Mouse (Mus musculus) lung, embryonic 14.5 days (tissue): ENCODE measurements around the gene Lefty2. TPM values are rescaled to one million over a fixed set of nuclear protein-coding genes. Genes with fewer than 3 reads are reported as not detected.
A peak's percentile ranks its signal among the peaks of the same experiment; 100 is the strongest.

Experiments
- ATAC-seq: fragments of 200-750 bp; cut with Nextera tagmentation; 2 replicates; pipeline ENCODE4 v1.8.0; 2017; ENCODE audit warnings: mild to moderate bottlenecking, moderate TSS enrichment, moderate library complexity; ENCODE audit not compliant: insufficient read depth
- DNase-seq: peaks from one replicate; pipeline ENCODE4 v3.0.0-alpha.2; 2015
- H3K27ac ChIP-seq: fragments of 300-500 bp; sonication (generic); 2 replicates; pipeline ENCODE4 v1.5.1; 2014; ENCODE audit warnings: low read depth, mild to moderate bottlenecking, moderate library complexity
- H3K27me3 ChIP-seq: fragments of 300-500 bp; sonication (generic); 2 replicates; pipeline ENCODE4 v1.6.1; 2014; ENCODE audit warnings: low read length, control low read depth; ENCODE audit not compliant: insufficient read depth
- H3K36me3 ChIP-seq: fragments of 300-500 bp; sonication (generic); 2 replicates; pipeline ENCODE4 v1.6.1; 2014; ENCODE audit warnings: control low read depth; ENCODE audit not compliant: insufficient read depth
- H3K4me1 ChIP-seq: fragments of 300-500 bp; sonication (generic); 2 replicates; pipeline ENCODE4 v1.6.1; 2014; ENCODE audit warnings: antibody characterized with exemption, control low read depth; ENCODE audit not compliant: insufficient read depth
- H3K4me2 ChIP-seq: fragments of 300-500 bp; sonication (generic); 2 replicates; pipeline ENCODE4 v1.6.1; 2014; ENCODE audit warnings: mild to moderate bottlenecking
- H3K4me3 ChIP-seq: fragments of 300-500 bp; sonication (generic); 2 replicates; pipeline ENCODE4 v1.5.1; 2014; ENCODE audit warnings: low read depth, low read length
- H3K9ac ChIP-seq: fragments of 300-500 bp; sonication (generic); 2 replicates; pipeline ENCODE4 v1.6.1; 2014
- H3K9me3 ChIP-seq: fragments of 300-500 bp; sonication (generic); 2 replicates; pipeline ENCODE4 v1.6.1; 2016; ENCODE audit warnings: low read depth, low read length, control low read depth
- CTCF ChIP-seq: IDR thresholded peaks from 2 replicates; pipeline ENCODE4 v1.5.1; 2016; ENCODE audit warnings: antibody characterized with exemption, low read depth
- WGBS: fragments of 180-500 bp; shearing (Covaris S2); extraction: QIAGEN DNeasy Blood & Tissue Kit; methylation state at CpG from one replicate; pipeline ENCODE4 v1.1.7; 2014; 5-methylcytosine and 5-hydroxymethylcytosine counted together
- polyA plus RNA-seq: library from polyadenylated mRNA; unstranded; fragments of >200 nt; fragmentation: Nextera tagmentation; extraction: Ambion mirVana; gene quantifications from 2 replicates; pipeline ENCODE4 v1.2.1, GENCODE M21; 2014

Lefty2 gene
- polyA plus RNA-seq, 1 experiment from 2014 or later = not detected

- Histone ChIP-seq H3K4me3 (no peak overlapping the region), H3K9me3 (no peaks in the 10 kb centered on the region), H3K4me2 (no peak overlapping the region), H3K36me3 (peaks cover 34% of the 10 kb centered on the region), H3K27ac (no peak overlapping the region), H3K4me1 (peaks cover 5% of the 10 kb centered on the region; the same call in 1 of the 2 replicates), H3K9ac (no peak overlapping the region), H3K27me3 (no peaks in the 10 kb centered on the region)
- TF ChIP-seq CTCF = no peak
- 90% methylated on average over 24 of the region's 24 CpGs for WGBS
- DNase-seq (no peak), ATAC-seq (no peak)
Observed at GRCm38 (mm10) chr1:180906461-180907147, 13.7 kb downstream of the Lefty2 start.

DNA sequence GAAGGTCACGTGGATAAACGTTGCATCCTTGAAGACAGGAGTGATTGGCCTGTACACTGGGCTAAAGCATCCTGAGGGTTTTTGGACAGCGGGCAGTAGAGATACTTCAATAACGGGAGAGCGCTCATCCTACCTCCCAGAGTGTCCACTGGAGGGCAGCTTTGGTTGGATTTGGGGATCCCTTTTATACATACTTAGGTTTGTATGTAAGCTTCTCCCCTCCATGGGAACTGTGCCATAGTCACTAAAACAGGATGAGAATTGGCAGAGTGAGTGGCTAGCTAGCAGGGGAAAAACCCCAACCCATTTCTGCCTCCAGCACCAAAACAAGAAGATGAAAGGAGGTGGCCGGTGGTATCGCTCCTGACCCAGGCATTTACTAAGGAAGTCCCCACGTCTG, 18.2 kb downstream of the Lefty2 start:
- Histone ChIP-seq H3K36me3 (peaks cover 31% of the 10 kb centered on the region), H3K9ac (no peak overlapping the region), H3K4me3 (no peak overlapping the region), H3K4me1 (no peaks in the 10 kb centered on the region), H3K27me3 (no peaks in the 10 kb centered on the region), H3K4me2 (0 out of 2 replicates have a peak overlapping the region, but pooled peaks have one; percentile 1), H3K9me3 (no peaks in the 10 kb centered on the region), H3K27ac (no peak overlapping the region)
- ATAC-seq = peak; percentile 48; the same call in 1 of the 2 replicates
- DNase-seq = peak; percentile 76
- WGBS = 43% methylated on average over 8 of the region's 8 CpGs
- peak; percentile 60 for TF ChIP-seq CTCF

DNA sequence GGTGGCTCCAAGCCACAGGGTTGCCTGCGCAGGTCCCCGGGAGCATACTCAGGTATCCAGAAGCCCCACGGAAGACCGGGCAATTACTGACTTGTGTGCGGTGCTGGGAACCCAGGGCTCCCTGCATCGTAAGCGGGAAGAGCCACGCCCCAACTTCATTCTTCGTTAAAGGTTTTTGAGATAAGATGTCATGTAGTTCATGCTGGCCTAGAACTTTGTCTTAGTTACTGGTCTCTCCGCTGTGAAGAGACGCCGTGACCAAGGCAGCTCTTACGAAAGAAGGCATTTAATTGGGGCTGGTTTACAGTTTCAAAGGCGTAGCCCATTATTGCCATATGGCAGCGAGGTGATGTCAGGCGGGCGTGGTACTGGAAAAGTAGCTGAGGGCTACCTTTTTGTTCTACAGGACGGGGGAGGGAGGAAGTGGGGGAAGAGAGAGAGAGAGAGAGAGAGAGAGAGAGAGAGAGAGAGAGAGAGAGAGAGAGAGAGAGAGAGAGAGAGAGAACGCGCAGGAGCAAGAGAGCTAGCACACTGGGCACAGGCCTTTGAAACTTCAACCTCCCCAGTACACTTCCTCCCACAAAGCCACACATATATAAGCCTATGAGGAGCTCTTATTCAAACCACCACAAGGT, 18.9 kb downstream of the Lefty2 start:
- WGBS = 54% methylated on average over 20 of the region's 20 CpGs
- Histone ChIP-seq H3K4me1 (no peaks in the 10 kb centered on the region), H3K9ac (no peak overlapping the region), H3K4me2 (peak overlapping the region; percentile 1; the same call in 1 of the 2 replicates), H3K27me3 (no peaks in the 10 kb centered on the region), H3K27ac (no peak overlapping the region), H3K9me3 (no peaks in the 10 kb centered on the region), H3K4me3 (no peak overlapping the region), H3K36me3 (peaks cover 25% of the 10 kb centered on the region)
- no peak for DNase-seq
- ATAC-seq = no peak
- TF ChIP-seq CTCF = no peak

GRCm38 (mm10) chr1:180912792-180913191, 19.9 kb downstream of the Lefty2 start:
- TF ChIP-seq CTCF = no peak
- no peak overlapping the region for H3K4me3 ChIP-seq
- no peak for ATAC-seq

GRCm38 (mm10) chr1:180913797-180914196, 20.9 kb downstream of the Lefty2 start:
- ATAC-seq (no peak), DNase-seq (peak; percentile 51)
- no peak overlapping the region for H3K4me3 ChIP-seq
- WGBS = 32% methylated on average over 4 of the region's 4 CpGs
- H3K4me1 ChIP-seq = no peaks in the 10 kb centered on the region
- no peak overlapping the region for H3K9ac ChIP-seq
- TF ChIP-seq CTCF = no peak
- no peak overlapping the region for H3K4me2 ChIP-seq
- peaks cover 5% of the 10 kb centered on the region; the same call in 1 of the 2 replicates for H3K36me3 ChIP-seq
- no peaks in the 10 kb centered on the region for H3K27me3 ChIP-seq
- no peak overlapping the region for H3K27ac ChIP-seq
- no peaks in the 10 kb centered on the region for H3K9me3 ChIP-seq

More at GRCm38 (mm10) chr1:180912792-180913191, 19.9 kb downstream of the Lefty2 start:
- no peaks in the 10 kb centered on the region for H3K27me3 ChIP-seq
- peaks cover 15% of the 10 kb centered on the region for H3K36me3 ChIP-seq
- no peak overlapping the region for H3K27ac ChIP-seq
- no peaks in the 10 kb centered on the region for H3K4me1 ChIP-seq
- no peaks in the 10 kb centered on the region for H3K9me3 ChIP-seq
- WGBS = 70% methylated on average over 5 of the region's 5 CpGs
- no peak overlapping the region for H3K9ac ChIP-seq
- DNase-seq = no peak
- no peak overlapping the region for H3K4me2 ChIP-seq

GRCm38 (mm10) chr1:180916425-180916824, 23.5 kb downstream of the Lefty2 start:
- Histone ChIP-seq H3K9ac (no peak overlapping the region), H3K27me3 (no peaks in the 10 kb centered on the region), H3K4me1 (no peaks in the 10 kb centered on the region), H3K4me2 (no peak overlapping the region), H3K9me3 (no peaks in the 10 kb centered on the region), H3K36me3 (no peaks in the 10 kb centered on the region), H3K4me3 (no peak overlapping the region), H3K27ac (no peak overlapping the region)
- ATAC-seq = no peak
- WGBS = 82% methylated on average over 11 of the region's 11 CpGs
- no peak for DNase-seq
- no peak for TF ChIP-seq CTCF

DNA sequence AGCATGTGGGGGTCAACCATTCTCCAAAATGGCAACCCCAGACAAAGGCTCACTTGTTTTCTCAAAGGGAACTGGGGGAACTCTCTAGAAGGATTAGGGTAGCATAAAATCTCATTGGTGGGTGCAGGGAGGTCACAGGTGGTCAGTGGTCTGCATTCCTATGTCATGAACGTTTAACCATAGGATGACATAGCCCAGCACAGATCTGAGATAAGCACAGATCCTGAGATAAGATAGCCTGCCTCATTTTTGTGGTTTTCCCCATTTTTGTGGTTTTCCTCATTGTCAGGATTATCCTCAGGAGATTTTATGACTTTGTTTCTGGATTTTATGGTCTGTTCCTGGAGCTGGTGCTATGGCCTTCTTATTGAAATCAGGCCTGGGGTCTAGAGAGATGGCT, 24.1 kb downstream of the Lefty2 start:
- no peak overlapping the region for H3K27ac ChIP-seq
- no peak for TF ChIP-seq CTCF
- DNase-seq (no peak), ATAC-seq (no peak)
- H3K4me1 ChIP-seq = no peaks in the 10 kb centered on the region
- no peaks in the 10 kb centered on the region for H3K27me3 ChIP-seq
- no peak overlapping the region for H3K4me3 ChIP-seq
- H3K4me2 ChIP-seq = no peak overlapping the region
- H3K9ac ChIP-seq = no peak overlapping the region
- H3K36me3 ChIP-seq = no peaks in the 10 kb centered on the region
- WGBS = 7% methylated on average over 1 of the region's 1 CpGs
- no peaks in the 10 kb centered on the region for H3K9me3 ChIP-seq
